Mouse (Mus musculus) heart, embryonic 14.5 days (tissue): ENCODE measurements around the gene Gm8104. TPM values are rescaled to one million over a fixed set of nuclear protein-coding genes. Genes with fewer than 3 reads are reported as not detected.
"Not testable (repeated sequence)": the region's sequence is repeated elsewhere in the genome, so short reads cannot be mapped to it uniquely, and the experiment has no call there.

ENCODE experiments used
- ATAC-seq: fragments of 200-750 bp; cut with Nextera tagmentation; 2 replicates; pipeline ENCODE4 v1.8.0; 2017; ENCODE audit warnings: low read depth, moderate TSS enrichment; ENCODE audit not compliant: insufficient number of reproducible peaks, insufficient read depth, low FRiP score
- H3K27ac ChIP-seq, 2 experiments: fragments of 200-500 bp in 1 of 2; fragments of 300-500 bp in 1 of 2; sonication (generic) in 1 of 2; replicated peaks in 1 of 2; 2 replicates each; pipeline ENCODE4 v1.5.1; 2012 to 2014; ENCODE audit warnings: low read depth in 2 of 2, low read length in 2 of 2, control low read depth in 1 of 2, mild to moderate bottlenecking in 1 of 2, mixed read lengths in 1 of 2; ENCODE audit not compliant: control insufficient read depth in 1 of 2, insufficient read depth in 1 of 2
- H3K27me3 ChIP-seq: fragments of 300-500 bp; sonication (generic); 2 replicates; pipeline ENCODE4 v1.6.1; 2014; ENCODE audit warnings: mild to moderate bottlenecking, low read length, control low read depth; ENCODE audit not compliant: control insufficient read depth, insufficient read depth
- H3K36me3 ChIP-seq: fragments of 300-500 bp; sonication (generic); 2 replicates; pipeline ENCODE4 v1.6.1; 2014; ENCODE audit warnings: mild to moderate bottlenecking, control low read depth, low read length, mixed read lengths; ENCODE audit not compliant: control insufficient read depth, insufficient read depth
- H3K4me1 ChIP-seq, 2 experiments: fragments of 200-500 bp in 1 of 2; fragments of 300-500 bp in 1 of 2; sonication (generic) in 1 of 2; 2 replicates each; pipeline ENCODE4 v1.6.1; 2012 to 2014; ENCODE audit warnings: low read length in 2 of 2, control low read depth in 1 of 2, mixed read lengths in 1 of 2; ENCODE audit not compliant: control insufficient read depth in 2 of 2, insufficient read depth in 2 of 2
- H3K4me2 ChIP-seq: fragments of 300-500 bp; sonication (generic); 2 replicates; pipeline ENCODE4 v1.6.1; 2014; ENCODE audit warnings: mild to moderate bottlenecking, low read length
- H3K4me3 ChIP-seq, 2 experiments: fragments of 200-500 bp in 1 of 2; fragments of 300-500 bp in 1 of 2; sonication (generic) in 1 of 2; 2 replicates each; pipeline ENCODE4 v1.5.1; 2012 to 2014; ENCODE audit warnings: low read length in 2 of 2, mild to moderate bottlenecking in 2 of 2, control low read depth in 1 of 2, low read depth in 1 of 2, moderate library complexity in 1 of 2; ENCODE audit not compliant: control insufficient read depth in 1 of 2, insufficient read depth in 1 of 2
- H3K9ac ChIP-seq: fragments of 300-500 bp; sonication (generic); 2 replicates; pipeline ENCODE4 v1.6.1; 2014; ENCODE audit warnings: mild to moderate bottlenecking, low read length
- H3K9me3 ChIP-seq: fragments of 300-500 bp; sonication (generic); 2 replicates; pipeline ENCODE4 v1.6.1; 2016; ENCODE audit warnings: low read length, control low read depth; ENCODE audit not compliant: control insufficient read depth
- WGBS: fragments of 180-500 bp; shearing (Covaris S2); extraction: QIAGEN DNeasy Blood & Tissue Kit; methylation state at CpG from one replicate; pipeline ENCODE4 v1.1.7; 2014; 5-methylcytosine and 5-hydroxymethylcytosine counted together
- polyA plus RNA-seq: library from polyadenylated mRNA; unstranded; fragments of >200 nt; fragmentation: Nextera tagmentation; extraction: Ambion mirVana; gene quantifications from 2 replicates; pipeline ENCODE4 v1.2.1, GENCODE M21; 2014

Gene Gm8104
- 0.15 and 0.20 TPM in 2 replicates for polyA plus RNA-seq

- H3K27ac ChIP-seq, ATAC-seq, H3K4me1 ChIP-seq, H3K4me3 ChIP-seq, H3K36me3 ChIP-seq, H3K27me3 ChIP-seq, H3K9ac ChIP-seq, H3K9me3 ChIP-seq, H3K4me2 ChIP-seq: not testable (repeated sequence)
- 53% methylated on average over 3 of the region's 3 CpGs for WGBS
Measured at GRCm38 (mm10) chr14:43100301-43100700, at the start of gene Gm8104. TSS of gene Gm8104 (plus strand) at chr14:43100601.

GRCm38 (mm10) chr14:43058063-43058462 lies 42.3 kb upstream of the Gm8104 start:
- ATAC-seq, H3K27ac ChIP-seq, H3K4me3 ChIP-seq, H3K4me2 ChIP-seq, H3K9me3 ChIP-seq, H3K9ac ChIP-seq, H3K4me1 ChIP-seq, H3K27me3 ChIP-seq, H3K36me3 ChIP-seq: not testable (repeated sequence)
- 58% methylated on average over 3 of the region's 3 CpGs for WGBS

- not testable (repeated sequence) for H3K4me1 ChIP-seq, H3K9ac ChIP-seq, H3K9me3 ChIP-seq, H3K36me3 ChIP-seq, H3K4me2 ChIP-seq, ATAC-seq, H3K27me3 ChIP-seq, H3K4me3 ChIP-seq, H3K27ac ChIP-seq
- 56% methylated on average over 4 of the region's 4 CpGs for WGBS
Measured at GRCm38 (mm10) chr14:43060179-43060578, 40.2 kb upstream of the Gm8104 start.

- not testable (repeated sequence) for H3K4me1 ChIP-seq, H3K4me2 ChIP-seq, ATAC-seq, H3K9ac ChIP-seq, H3K27ac ChIP-seq, H3K4me3 ChIP-seq, H3K27me3 ChIP-seq, H3K9me3 ChIP-seq, H3K36me3 ChIP-seq
- 73% methylated on average over 2 of the region's 2 CpGs for WGBS
Measured at GRCm38 (mm10) chr14:43076543-43076942, 23.9 kb upstream of the Gm8104 start, which contains the start of gene Gm8094. TSS of gene Gm8094 (minus strand) at chr14:43076643.

GRCm38 (mm10) chr14:43084936-43085730 lies 15.3 kb upstream of the Gm8104 start:
- not testable (repeated sequence) for H3K36me3 ChIP-seq, H3K4me2 ChIP-seq, H3K9ac ChIP-seq, ATAC-seq, H3K9me3 ChIP-seq, H3K4me1 ChIP-seq, H3K4me3 ChIP-seq, H3K27ac ChIP-seq, H3K27me3 ChIP-seq
- WGBS: 62% methylated on average over 1 of the region's 1 CpGs

GRCm38 (mm10) chr14:43089103-43089919 lies 11.1 kb upstream of the Gm8104 start:
- H3K9me3 ChIP-seq, H3K27ac ChIP-seq, ATAC-seq, H3K4me3 ChIP-seq, H3K4me2 ChIP-seq, H3K27me3 ChIP-seq, H3K9ac ChIP-seq, H3K36me3 ChIP-seq, H3K4me1 ChIP-seq: not testable (repeated sequence)
- 29% methylated on average over 1 of the region's 14 CpGs for WGBS

GRCm38 (mm10) chr14:43119673-43120072 lies 19.3 kb downstream of the Gm8104 start:
- H3K27ac ChIP-seq, H3K27me3 ChIP-seq, H3K36me3 ChIP-seq, H3K9ac ChIP-seq, ATAC-seq, H3K9me3 ChIP-seq, H3K4me2 ChIP-seq, H3K4me1 ChIP-seq, H3K4me3 ChIP-seq: not testable (repeated sequence)
- 66% methylated on average over 1 of the region's 3 CpGs for WGBS
